Mouse (Mus musculus) cerebellum, adult 9-11 months (tissue): Measurements from ENCODE around the gene Fgfr1op2.
A peak's percentile ranks its signal among the peaks of the same experiment; 100 is the strongest.
"Not testable (repeated sequence)": the region's sequence is repeated elsewhere in the genome, so short reads cannot be mapped to it uniquely, and the experiment has no call there.

Experiments used
- DNase-seq: peaks from one replicate; pipeline ENCODE4 v3.0.0; 2022

The Fgfr1op2 gene

GRCm38 (mm10) chr6:146576903-146577302 lies at the start of gene Fgfr1op2:
Gene Fgfr1op2, plus strand, starts transcription at chr6:146577203.
- DNase-seq = no peak

GRCm38 (mm10) chr6:146527537-146527936 lies 49.5 kb upstream of the Fgfr1op2 start:
- DNase-seq = no peak

DNA sequence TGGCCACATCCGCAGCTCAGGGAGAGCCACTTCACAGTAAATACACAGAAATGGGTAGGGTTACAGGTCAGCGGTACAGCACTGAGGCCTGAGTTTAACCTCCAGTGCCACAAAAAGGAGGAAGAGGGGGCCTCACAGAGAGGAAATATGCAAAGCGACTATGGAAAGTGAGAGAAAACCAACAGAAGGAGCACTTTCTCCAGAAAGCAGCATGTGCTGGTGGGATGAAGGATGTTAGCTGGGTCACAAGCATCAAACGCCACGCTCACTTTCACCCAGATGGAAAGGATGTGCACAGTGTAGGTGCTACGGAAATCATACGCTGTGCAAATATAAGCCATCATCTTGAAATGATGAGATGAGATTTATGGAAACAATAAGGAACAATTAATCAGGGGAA lies 46.6 kb upstream of the Fgfr1op2 start:
- DNase-seq = no peak

DNA sequence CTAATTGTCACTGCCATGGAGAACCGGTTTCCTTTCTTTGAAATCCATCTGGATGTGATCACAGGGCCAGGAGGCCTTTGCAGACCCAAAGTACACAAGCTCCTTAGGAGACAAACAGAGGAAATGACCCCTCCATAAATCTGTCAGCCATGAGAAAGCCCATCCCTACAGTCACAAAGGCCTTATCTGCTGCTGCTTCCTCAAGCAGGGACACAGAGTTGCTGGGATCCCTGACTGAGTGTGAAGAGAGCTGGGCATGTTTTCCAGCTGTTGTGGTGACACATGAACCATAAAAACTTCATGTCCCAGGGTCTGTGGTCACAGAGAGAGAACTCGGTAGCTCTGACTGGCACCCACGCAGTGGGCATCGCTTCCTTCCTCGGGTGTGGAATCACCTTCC lies 46.2 kb upstream of the Fgfr1op2 start:
- DNase-seq = no peak

GRCm38 (mm10) chr6:146533146-146533545 lies 43.9 kb upstream of the Fgfr1op2 start:
- no peak for DNase-seq

DNA sequence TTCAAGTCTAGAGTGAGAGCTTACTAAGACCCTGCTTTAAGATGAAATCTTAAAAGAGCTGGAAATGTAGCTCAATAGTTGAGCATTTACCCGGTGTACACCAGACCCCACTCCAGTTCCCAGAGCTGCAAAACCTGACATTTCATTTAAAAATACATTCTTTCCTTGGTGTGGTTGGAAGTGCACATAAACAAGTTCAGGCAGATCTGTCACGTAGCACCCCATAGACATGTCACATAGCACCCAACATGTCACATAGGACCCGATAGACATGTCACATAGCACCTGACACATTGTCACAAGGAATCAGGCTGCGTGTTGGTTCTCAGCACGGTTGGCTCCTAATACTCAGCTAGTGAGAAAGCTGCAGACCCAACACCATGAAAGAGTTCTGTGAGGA lies 41.5 kb upstream of the Fgfr1op2 start:
- no peak for DNase-seq

DNA sequence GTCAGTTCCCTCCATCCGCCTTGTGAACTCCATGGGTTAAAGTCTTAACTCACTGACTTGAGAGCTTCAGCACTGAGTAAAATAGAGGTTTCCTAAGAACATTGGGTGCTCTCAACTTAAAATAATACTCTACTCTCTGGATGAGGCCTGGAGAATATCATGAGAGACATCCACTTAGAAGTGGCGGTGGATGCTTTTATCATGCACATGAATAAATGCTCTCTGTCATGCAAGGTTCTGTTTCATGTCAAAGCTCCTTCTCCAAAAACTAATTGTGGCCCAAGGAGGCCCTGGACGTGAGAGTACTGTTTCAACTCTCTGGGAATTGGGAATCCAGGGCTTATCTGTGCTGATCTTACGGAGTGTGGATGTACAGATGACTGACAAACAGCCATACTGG lies 39.9 kb upstream of the Fgfr1op2 start:
- DNase-seq = no peak

DNA sequence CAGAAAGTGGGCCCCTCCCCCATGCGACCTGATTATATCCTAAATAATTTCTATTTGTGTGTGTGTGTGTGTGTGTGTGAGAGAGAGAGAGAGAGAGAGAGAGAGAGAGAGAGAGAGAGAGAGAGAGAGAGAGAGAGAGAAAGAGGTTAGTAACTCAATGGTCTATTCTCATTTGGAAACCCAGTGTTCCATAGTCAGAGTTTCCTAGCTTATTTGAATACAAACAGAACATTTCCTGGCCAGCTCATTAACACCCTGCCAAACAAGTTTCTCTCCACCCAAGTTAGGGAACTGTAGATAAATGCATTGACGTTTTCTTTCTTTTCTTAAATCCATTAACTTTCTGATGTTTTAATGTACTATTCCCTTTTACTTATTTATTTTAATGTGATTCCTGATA lies 38.9 kb upstream of the Fgfr1op2 start:
- DNase-seq = no peak

- no peak for DNase-seq
Measured at GRCm38 (mm10) chr6:146538661-146539060, 38.3 kb upstream of the Fgfr1op2 start.

- DNase-seq = no peak
Measured at GRCm38 (mm10) chr6:146540386-146540785, 36.6 kb upstream of the Fgfr1op2 start.

DNA sequence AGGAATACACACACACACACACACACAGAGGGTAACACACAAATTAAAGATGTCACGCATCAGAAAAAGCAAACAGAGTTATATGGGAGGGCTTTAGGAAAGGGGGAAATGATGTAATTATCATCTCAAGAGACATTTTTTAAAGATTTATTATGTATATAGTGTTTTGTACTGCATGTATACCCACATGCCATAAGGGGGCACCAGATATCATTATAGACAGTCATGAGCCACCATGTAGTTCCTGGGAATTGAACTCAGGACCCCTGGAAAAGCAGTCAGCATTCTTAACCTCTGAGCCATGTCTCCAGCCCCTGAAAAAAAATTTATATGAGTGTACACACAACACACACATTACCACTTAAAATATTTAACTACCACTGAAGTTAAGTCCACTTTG lies 32.4 kb upstream of the Fgfr1op2 start:
- DNase-seq = no peak

GRCm38 (mm10) chr6:146545289-146545865 lies 31.6 kb upstream of the Fgfr1op2 start:
- no peak for DNase-seq

DNA sequence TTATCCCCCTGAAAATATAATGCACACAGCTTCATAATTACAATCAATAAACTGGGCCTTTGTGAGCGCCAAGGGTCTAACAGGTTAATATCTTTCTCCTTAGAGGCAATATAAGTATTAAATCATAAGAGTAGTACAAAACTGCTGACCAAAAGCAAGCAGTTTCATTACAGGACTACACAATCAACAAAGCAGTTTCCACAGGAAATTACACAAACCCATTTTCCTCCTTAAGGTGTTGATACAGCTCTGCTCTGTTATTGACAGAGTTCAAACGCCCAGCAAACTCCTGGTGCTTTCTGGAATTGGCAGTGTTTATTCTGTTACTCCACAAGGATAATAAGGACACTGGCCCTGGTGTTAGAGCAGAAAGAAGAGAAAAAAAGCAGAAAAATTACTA lies 26.6 kb upstream of the Fgfr1op2 start:
- DNase-seq = no peak

GRCm38 (mm10) chr6:146551326-146551725 lies 25.7 kb upstream of the Fgfr1op2 start:
- no peak for DNase-seq

DNA sequence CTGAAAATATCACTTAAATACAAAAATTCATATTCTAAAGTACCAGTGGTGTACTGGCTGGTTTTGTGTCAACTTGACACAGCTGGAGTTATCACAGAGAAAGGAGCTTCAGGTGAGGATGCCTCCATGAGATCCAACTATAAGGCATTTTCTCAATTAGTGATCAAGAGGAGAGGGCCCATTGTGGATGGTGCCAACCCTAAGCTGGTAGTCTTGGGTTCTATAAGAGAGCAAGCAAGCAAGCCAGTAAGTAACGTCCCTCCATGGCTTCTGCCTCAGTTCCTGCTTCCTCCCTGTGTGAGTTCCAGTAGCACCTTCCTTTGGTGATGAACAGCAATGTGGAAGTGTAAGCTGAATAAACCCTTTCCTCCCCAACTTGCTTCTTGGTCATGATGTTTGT lies 14.5 kb upstream of the Fgfr1op2 start:
- not testable (repeated sequence) for DNase-seq

DNA sequence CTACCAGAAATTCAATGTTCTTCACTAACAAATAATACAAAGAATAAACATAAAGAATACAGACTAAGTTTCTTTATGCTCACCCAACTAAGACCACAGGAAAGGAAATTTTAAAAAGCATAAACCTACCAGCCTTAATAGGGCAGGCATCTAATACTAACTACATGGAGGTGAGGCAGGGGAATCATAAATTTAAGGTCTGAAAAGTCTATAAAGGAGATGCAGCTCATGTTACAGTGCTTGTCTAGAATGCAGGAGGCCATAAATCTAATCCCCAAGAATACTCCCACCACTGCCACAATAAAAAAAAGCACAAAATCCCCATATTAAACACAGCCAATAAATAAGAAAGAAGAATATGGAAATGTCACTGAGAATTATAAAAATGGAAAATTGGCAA lies 4.9 kb upstream of the Fgfr1op2 start:
- DNase-seq = no peak

GRCm38 (mm10) chr6:146577310-146578109 lies 507 bp downstream of the Fgfr1op2 start, which contains the start of gene Ints13:
Gene Ints13, minus strand, starts transcription at chr6:146577835.
- peak; percentile 99 for DNase-seq

DNA sequence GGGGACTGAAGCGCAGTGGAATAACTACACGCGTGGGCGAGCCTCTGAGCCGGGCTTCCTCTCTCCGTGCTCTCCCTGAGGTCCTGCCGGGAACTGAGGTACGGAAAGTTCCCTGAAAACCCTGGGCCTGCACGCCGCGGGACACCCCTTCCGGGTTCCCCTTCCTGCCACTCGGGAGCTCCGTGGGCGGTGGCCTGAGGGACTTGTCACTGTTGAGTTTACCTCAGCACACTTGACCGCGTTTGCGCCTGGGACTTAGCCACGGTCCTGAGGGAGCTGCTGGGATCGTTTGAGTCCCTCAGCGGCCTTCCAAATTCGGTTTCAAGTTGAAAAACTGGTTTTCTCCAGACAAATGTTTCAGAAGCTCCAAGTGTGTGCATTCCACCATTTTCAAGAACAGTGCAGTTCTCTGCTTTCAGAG lies 1.1 kb downstream of the Fgfr1op2 start:
- DNase-seq = no peak

GRCm38 (mm10) chr6:146578586-146578985 lies 1.6 kb downstream of the Fgfr1op2 start:
- DNase-seq = peak; percentile 34

DNA sequence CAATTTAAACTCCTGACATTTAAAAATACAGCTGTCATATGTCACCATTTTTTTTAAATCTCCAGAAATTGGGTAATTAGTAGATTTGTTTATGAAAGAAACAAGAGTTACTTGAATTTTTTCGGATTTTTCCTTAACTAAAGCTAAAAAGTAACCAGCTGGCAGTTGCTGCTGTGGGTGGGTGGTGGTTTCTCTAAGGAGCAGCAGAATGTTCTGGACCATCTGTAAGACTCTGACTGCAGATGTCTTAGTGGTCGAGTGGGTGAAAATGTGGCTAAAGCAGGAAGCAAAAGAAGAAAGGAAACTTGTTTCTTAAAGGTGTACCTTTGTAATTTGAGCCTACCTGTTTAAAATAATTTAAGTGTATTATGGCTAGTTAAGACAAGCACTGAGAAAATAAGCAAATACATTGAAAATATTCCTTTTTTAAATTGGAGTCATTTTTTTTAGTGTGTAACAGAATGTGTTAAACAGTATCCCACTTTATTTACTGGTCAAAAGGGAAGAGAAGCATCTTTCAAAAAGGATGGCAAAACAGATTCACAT lies 3.5 kb downstream of the Fgfr1op2 start:
- DNase-seq = no peak

- no peak for DNase-seq
Measured at GRCm38 (mm10) chr6:146583366-146584046, 6.5 kb downstream of the Fgfr1op2 start.

DNA sequence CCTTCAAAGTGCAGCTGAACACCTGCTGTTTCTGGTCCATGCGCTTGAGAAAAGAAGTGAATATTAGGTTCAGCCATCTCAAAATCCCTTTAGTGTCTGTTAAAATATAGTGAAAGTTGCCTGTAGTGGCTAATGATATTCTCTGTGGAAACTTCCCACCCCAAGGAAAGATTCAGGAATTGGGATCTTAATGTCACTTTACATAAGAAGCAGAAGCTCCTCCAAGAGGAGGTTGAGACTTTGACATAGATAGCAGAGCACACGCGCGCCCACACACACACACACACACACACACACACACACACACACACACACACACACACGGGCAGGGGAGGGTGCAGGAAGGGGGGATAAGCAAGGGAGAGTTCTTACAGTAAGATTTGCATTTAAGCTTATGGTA lies 8.1 kb downstream of the Fgfr1op2 start:
- DNase-seq = no peak

DNA sequence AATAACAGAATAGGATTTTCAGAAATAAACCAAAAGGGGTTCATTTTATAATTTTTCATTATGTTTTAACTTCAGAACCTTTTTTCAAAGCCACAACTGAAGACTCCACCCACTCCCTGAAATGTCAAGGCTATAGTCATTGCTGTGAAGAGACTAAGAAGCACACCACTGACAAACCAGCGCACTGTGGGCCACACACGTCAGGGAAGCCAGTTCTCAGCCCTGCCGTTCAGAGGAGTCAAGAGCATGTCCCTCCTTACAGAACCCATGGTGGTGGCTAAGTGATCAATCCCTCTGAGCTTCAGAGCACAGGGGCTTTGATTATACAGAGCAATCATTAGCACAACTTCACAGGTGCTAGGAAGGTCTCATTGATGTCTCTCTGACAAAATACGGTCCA lies 25.6 kb downstream of the Fgfr1op2 start:
- DNase-seq = no peak

GRCm38 (mm10) chr6:146603651-146604050 lies 26.6 kb downstream of the Fgfr1op2 start:
- no peak for DNase-seq
